Mouse (Mus musculus) retina, embryonic 14.5 days (tissue): ENCODE measurements around the gene Aqp3.
"Not testable (repeated sequence)": the region's sequence is repeated elsewhere in the genome, so short reads cannot be mapped to it uniquely, and the experiment has no call there.

ENCODE experiments used
- DNase-seq: peaks from one replicate; pipeline ENCODE4 v3.0.0-alpha.2; 2015; ENCODE audit warnings: low spot score

The Aqp3 gene

GRCm38 (mm10) chr4:41102901-41103300, 4.9 kb upstream of the Aqp3 start:
- DNase-seq = no peak

- no peak for DNase-seq
Observed at GRCm38 (mm10) chr4:41100986-41101385, 3.0 kb upstream of the Aqp3 start.

- peak; percentile 32 for DNase-seq
Observed at GRCm38 (mm10) chr4:41098577-41098951, 581 bp upstream of the Aqp3 start.

- no peak for DNase-seq
Observed at GRCm38 (mm10) chr4:41097381-41097780, 602 bp downstream of the Aqp3 start.

GRCm38 (mm10) chr4:41096794-41097193, 1.2 kb downstream of the Aqp3 start:
- DNase-seq = no peak

- peak; percentile 17 for DNase-seq
Observed at GRCm38 (mm10) chr4:41096169-41096568, 1.8 kb downstream of the Aqp3 start.

GRCm38 (mm10) chr4:41094361-41094760, 3.6 kb downstream of the Aqp3 start:
- no peak for DNase-seq

GRCm38 (mm10) chr4:41092958-41093357, 5.0 kb downstream of the Aqp3 start:
- no peak for DNase-seq

- no peak for DNase-seq
Observed at GRCm38 (mm10) chr4:41091391-41091790, 6.6 kb downstream of the Aqp3 start.

- no peak for DNase-seq
Observed at GRCm38 (mm10) chr4:41089705-41090104, 8.3 kb downstream of the Aqp3 start.

GRCm38 (mm10) chr4:41089189-41089588, 8.8 kb downstream of the Aqp3 start:
- DNase-seq = no peak

GRCm38 (mm10) chr4:41087459-41088298, 10.3 kb downstream of the Aqp3 start:
- DNase-seq = no peak

- no peak for DNase-seq
Observed at GRCm38 (mm10) chr4:41086947-41087346, 11.0 kb downstream of the Aqp3 start.

GRCm38 (mm10) chr4:41084819-41085218, 13.2 kb downstream of the Aqp3 start:
- DNase-seq = no peak

GRCm38 (mm10) chr4:41082803-41083202, 15.2 kb downstream of the Aqp3 start:
- DNase-seq = not testable (repeated sequence)

- DNase-seq = no peak
Observed at GRCm38 (mm10) chr4:41081733-41082132, 16.2 kb downstream of the Aqp3 start.

- DNase-seq = no peak
Observed at GRCm38 (mm10) chr4:41078726-41079125, 19.3 kb downstream of the Aqp3 start.

GRCm38 (mm10) chr4:41074461-41074860, 23.5 kb downstream of the Aqp3 start:
- no peak for DNase-seq

GRCm38 (mm10) chr4:41073008-41073817, 24.8 kb downstream of the Aqp3 start:
- DNase-seq = no peak

- no peak for DNase-seq
Observed at GRCm38 (mm10) chr4:41071500-41072429, 26.2 kb downstream of the Aqp3 start.

GRCm38 (mm10) chr4:41065196-41065595, 32.8 kb downstream of the Aqp3 start:
- no peak for DNase-seq
